ENCODE assay signal across 9 mouse cellular contexts in genomic region chr6:34927156-34927555, GRCm38 (mm10). TPM values are rescaled to one million over a fixed set of nuclear protein-coding genes. Genes with fewer than 3 reads are reported as not detected.
DNase-seq lines count a peak whose midpoint lies in the region; ATAC-seq and TF ChIP-seq lines count a peak whose summit lies in the region.
"Had no signal": no experiment of that assay in that cellular context is flagged by ENCODE, and none has a peak within 500 bp of the region (broad histone marks: within the 10 kb centered on the region; RNA-seq: fewer than 3 reads in every experiment).

No protein-coding gene starts in this region.

- DNase-seq in thymus, adult 2 months, result peak; percentile 75
- no peak for DNase-seq in thymus, adult 18-20 months
- peak; percentile 57 for DNase-seq in c-Kit-positive CD71-positive TER-119-negative erythroid progenitor cells, embryonic 14.5 days (ENCODE audit: low read depth)
- DNase-seq in kidney, postnatal 10 days, result peak; percentile 85
- DNase-seq in retina, adult 2 months (ENCODE audit: low read depth, low spot score), result peak; percentile 44
- peak; percentile 70 for DNase-seq in urinary bladder, postnatal 14 days (ENCODE audit: low spot score)

- no peak for TF ChIP-seq POLR2A in thymus, adult 2 months (IDR thresholded peaks at IDR 0.05; ENCODE audit: control insufficient read depth, extremely low read depth, insufficient read depth, low read length, poor library complexity)

- peak; percentile 31; the same call in 1 of the 2 replicates for ATAC-seq in forebrain, embryonic 16.5 days
- ATAC-seq in liver, embryonic 16.5 days (ENCODE audit: low read depth), result 0 out of 2 replicates have a peak, but pooled peaks have one; percentile 27

- H3K27ac ChIP-seq in thymus, adult 2 months (ENCODE audit: control insufficient read depth, insufficient read depth, low read length), result no peak overlapping the region
- no peak overlapping the region for H3K27ac ChIP-seq in forebrain, embryonic 16.5 days (ENCODE audit: low read length)
- H3K27ac ChIP-seq in liver, embryonic 16.5 days (ENCODE audit: low read length), result no peak overlapping the region
- H3K27ac ChIP-seq: heart, embryonic 13.5 days had no signal

- 43% methylated on average over 4 of the region's 4 CpGs for WGBS in thymus, adult 2 months
- WGBS in forebrain, embryonic 16.5 days, result 46% methylated on average over 4 of the region's 4 CpGs
- WGBS in liver, embryonic 16.5 days (ENCODE audit: insufficient replicate concordance), result 32% methylated on average over 4 of the region's 4 CpGs

- H3K4me3 ChIP-seq in thymus, adult 2 months (ENCODE audit: control insufficient read depth, insufficient read depth, low read length), result no peak overlapping the region
- no peak overlapping the region for H3K4me3 ChIP-seq in forebrain, embryonic 16.5 days (replicated peaks; ENCODE audit: low read length)
- no peak overlapping the region for H3K4me3 ChIP-seq in liver, embryonic 16.5 days (ENCODE audit: low read depth, low read length)
- H3K4me3 ChIP-seq: heart, embryonic 13.5 days had no signal

- H3K27me3 ChIP-seq in thymus, adult 2 months (ENCODE audit: control insufficient read depth, insufficient read depth, low read length), result no peaks in the 10 kb centered on the region
- H3K27me3 ChIP-seq in forebrain, embryonic 16.5 days (replicated peaks; ENCODE audit: control insufficient read depth, insufficient read depth, low read length), result no peaks in the 10 kb centered on the region
- H3K27me3 ChIP-seq in liver, embryonic 16.5 days (ENCODE audit: control insufficient read depth, insufficient read depth, low read depth, low read length), result no peaks in the 10 kb centered on the region
- H3K27me3 ChIP-seq: heart, embryonic 13.5 days had no signal

- no peak overlapping the region for H3K4me2 ChIP-seq in forebrain, embryonic 16.5 days (ENCODE audit: low read length)
- no peak overlapping the region for H3K4me2 ChIP-seq in liver, embryonic 16.5 days (ENCODE audit: low read depth, low read length)
- H3K4me2 ChIP-seq: heart, embryonic 13.5 days had no signal

- H3K9ac ChIP-seq in forebrain, embryonic 16.5 days (replicated peaks; ENCODE audit: low read depth, low read length), result no peak overlapping the region
- no peak overlapping the region for H3K9ac ChIP-seq in liver, embryonic 16.5 days (ENCODE audit: low read depth, low read length)
- H3K9ac ChIP-seq: heart, embryonic 13.5 days had no signal

- H3K4me1 ChIP-seq in thymus, adult 2 months (replicated peaks; ENCODE audit: control insufficient read depth, insufficient read depth, low read length), result no peaks in the 10 kb centered on the region; the same call in 1 of the 2 replicates
- H3K4me1 ChIP-seq in forebrain, embryonic 16.5 days (replicated peaks; ENCODE audit: control insufficient read depth, insufficient read depth, low read length), result no peaks in the 10 kb centered on the region
- H3K4me1 ChIP-seq in liver, embryonic 16.5 days (ENCODE audit: control insufficient read depth, low read depth, low read length), result no peaks in the 10 kb centered on the region
- H3K4me1 ChIP-seq: heart, embryonic 13.5 days had no signal

- H3K9me3 ChIP-seq in forebrain, embryonic 16.5 days (ENCODE audit: control insufficient read depth, low read length), result no peaks in the 10 kb centered on the region
- no peaks in the 10 kb centered on the region for H3K9me3 ChIP-seq in liver, embryonic 16.5 days (replicated peaks; ENCODE audit: control insufficient read depth, low read length)
- H3K9me3 ChIP-seq: heart, embryonic 13.5 days had no signal

- peak; percentile 70; the same call in 1 of the 2 replicates for TF ChIP-seq CTCF in thymus, adult 2 months (IDR thresholded peaks at IDR 0.05; ENCODE audit: borderline replicate concordance, control insufficient read depth, extremely low read depth, insufficient read depth, low read length, poor library complexity)

- H3K36me3 ChIP-seq in thymus, adult 2 months (ENCODE audit: control insufficient read depth, insufficient read depth, low read length), result no peaks in the 10 kb centered on the region
- no peaks in the 10 kb centered on the region for H3K36me3 ChIP-seq in forebrain, embryonic 16.5 days (ENCODE audit: control insufficient read depth, insufficient read depth)
- H3K36me3 ChIP-seq in liver, embryonic 16.5 days (ENCODE audit: control insufficient read depth, insufficient read depth), result no peaks in the 10 kb centered on the region
- H3K36me3 ChIP-seq: heart, embryonic 13.5 days had no signal

RNA-seq across cellular contexts. Expression of gene Stra8, which starts 7.2 kb away (rescaled TPM):
- polyA plus RNA-seq in thymus, adult 2 months (2012; rRNA removed), result 0.10 and 0.40 TPM in 2 replicates
- polyA plus RNA-seq in forebrain, embryonic 16.5 days (2015; fragmentation: Nextera tagmentation; extraction: Ambion mirVana), result not detected in 2 replicates
- polyA plus RNA-seq in liver, embryonic 16.5 days (2015; fragmentation: Nextera tagmentation; extraction: Ambion mirVana), result not detected in 2 replicates
- polyA plus RNA-seq: heart, embryonic 13.5 days had no signal

RNA-seq across cellular contexts. Expression of gene Wdr91, which starts 16.5 kb away (rescaled TPM):
- 58.4 and 60.2 TPM in 2 replicates for polyA plus RNA-seq in thymus, adult 2 months (2012; rRNA removed)
- polyA plus RNA-seq in forebrain, embryonic 16.5 days (2015; fragmentation: Nextera tagmentation; extraction: Ambion mirVana), result 11.8 and 12.9 TPM in 2 replicates
- polyA plus RNA-seq in liver, embryonic 16.5 days (2015; fragmentation: Nextera tagmentation; extraction: Ambion mirVana), result 9.6 and 10.3 TPM in 2 replicates

RNA-seq across cellular contexts. Expression of gene Cyren, which starts 49.3 kb away (rescaled TPM):
- 17.0 and 20.1 TPM in 2 replicates for polyA plus RNA-seq in thymus, adult 2 months (2012; rRNA removed)
- 12.5 and 12.7 TPM in 2 replicates for polyA plus RNA-seq in forebrain, embryonic 16.5 days (2015; fragmentation: Nextera tagmentation; extraction: Ambion mirVana)
- polyA plus RNA-seq in liver, embryonic 16.5 days (2015; fragmentation: Nextera tagmentation; extraction: Ambion mirVana), result 5.7 and 5.9 TPM in 2 replicates

Comparison
In these comparisons a context has a peak if more than half of its experiments do, and no peak if none do; other contexts are left out.
1. DNase-seq: peak in thymus, adult 2 months (single experiment), c-Kit-positive CD71-positive TER-119-negative erythroid progenitor cells, embryonic 14.5 days (single experiment), kidney, postnatal 10 days (single experiment), retina, adult 2 months (single experiment) and urinary bladder, postnatal 14 days (single experiment); none in thymus, adult 18-20 months (0 of 2).